Mouse (Mus musculus) kidney, embryonic 14.5 days (tissue): ENCODE results near the gene Prss40. TPM values are rescaled to one million over a fixed set of nuclear protein-coding genes. Genes with fewer than 3 reads are reported as not detected.

ENCODE experiments used
- ATAC-seq: fragments of 200-750 bp; cut with Nextera tagmentation; 2 replicates; pipeline ENCODE4 v1.8.0; 2017; ENCODE audit warnings: moderate number of reproducible peaks, mild to moderate bottlenecking, moderate TSS enrichment, moderate library complexity; ENCODE audit not compliant: low FRiP score, low TSS enrichment
- H3K27ac ChIP-seq: fragments of 300-500 bp; sonication (generic); 2 replicates; pipeline ENCODE4 v1.5.1; 2014; ENCODE audit warnings: low read depth, mild to moderate bottlenecking, low read length, moderate library complexity, mixed read lengths
- H3K27me3 ChIP-seq: fragments of 300-500 bp; sonication (generic); 2 replicates; pipeline ENCODE4 v1.6.1; 2014; ENCODE audit warnings: mild to moderate bottlenecking, low read length; ENCODE audit not compliant: control insufficient read depth, insufficient read depth
- H3K36me3 ChIP-seq: fragments of 300-500 bp; sonication (generic); 2 replicates; pipeline ENCODE4 v1.6.1; 2014; ENCODE audit warnings: low read length, mixed read lengths; ENCODE audit not compliant: control insufficient read depth, insufficient read depth
- H3K4me1 ChIP-seq: fragments of 300-500 bp; sonication (generic); 2 replicates; pipeline ENCODE4 v1.6.1; 2014; ENCODE audit warnings: low read length, mixed read lengths; ENCODE audit not compliant: control insufficient read depth, insufficient read depth
- H3K4me2 ChIP-seq: fragments of 300-500 bp; sonication (generic); replicated peaks from 2 replicates; pipeline ENCODE4 v1.6.1; 2014; ENCODE audit warnings: low read depth, mild to moderate bottlenecking, low read length
- H3K4me3 ChIP-seq: fragments of 300-500 bp; sonication (generic); 2 replicates; pipeline ENCODE4 v1.5.1; 2014; ENCODE audit warnings: mild to moderate bottlenecking, low read length
- H3K9ac ChIP-seq: fragments of 300-500 bp; sonication (generic); 2 replicates; pipeline ENCODE4 v1.6.1; 2014; ENCODE audit warnings: low read depth, mild to moderate bottlenecking, low read length, moderate library complexity
- H3K9me3 ChIP-seq: fragments of 300-500 bp; sonication (generic); 2 replicates; pipeline ENCODE4 v1.6.1; 2016; ENCODE audit warnings: low read length; ENCODE audit not compliant: control insufficient read depth
- WGBS: fragments of 180-500 bp; shearing (Covaris S2); extraction: QIAGEN DNeasy Blood & Tissue Kit; methylation state at CpG from one replicate; pipeline ENCODE4 v1.1.7; 2014; 5-methylcytosine and 5-hydroxymethylcytosine counted together
- polyA plus RNA-seq: library from polyadenylated mRNA; unstranded; fragments of >200 nt; fragmentation: Nextera tagmentation; extraction: Ambion mirVana; gene quantifications from 2 replicates; pipeline ENCODE4 v1.2.1, GENCODE M21; 2014

The Prss40 gene
- polyA plus RNA-seq, 1 experiment from 2014 or later, result not detected

DNA sequence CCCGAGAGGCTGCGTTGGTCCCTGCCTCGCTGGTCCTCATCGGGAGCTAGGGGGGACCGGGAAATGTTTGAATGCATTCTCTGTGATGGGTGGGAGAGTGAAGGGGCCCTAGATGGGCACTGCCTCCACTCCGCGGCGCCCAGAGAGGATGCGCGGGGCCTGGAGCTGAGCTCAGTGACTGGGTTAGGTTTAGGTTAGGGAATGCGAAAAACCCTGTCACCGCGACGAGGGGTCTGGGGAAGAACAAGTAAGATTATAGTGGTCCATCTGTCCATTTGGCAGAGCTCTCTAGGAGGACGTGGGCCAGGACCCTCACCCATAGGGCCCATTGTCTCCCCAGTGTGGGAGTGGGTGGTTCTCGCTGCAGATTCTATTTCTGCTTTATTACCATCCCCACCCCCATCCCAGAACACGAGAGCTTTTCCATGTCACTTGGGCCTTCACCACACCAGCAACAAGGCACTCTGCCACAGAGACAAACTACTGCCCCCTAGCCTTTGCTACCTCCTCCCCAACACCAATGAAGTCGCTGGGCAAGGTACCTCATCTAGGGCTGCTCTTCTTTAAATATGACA is 19.1 kb upstream of the Prss40 start:
- H3K4me2 ChIP-seq, result peak overlapping the region; percentile 84
- under 1% methylated on average over 18 of the region's 18 CpGs for WGBS
- peaks cover 19% of the 10 kb centered on the region for H3K27me3 ChIP-seq
- H3K4me1 ChIP-seq, result peaks cover 6% of the 10 kb centered on the region
- ATAC-seq, result no peak; the same call in none of the 2 replicates
- peak overlapping the region; percentile 40 for H3K4me3 ChIP-seq
- no peaks in the 10 kb centered on the region for H3K9me3 ChIP-seq
- peak overlapping the region; percentile 31; the same call in 1 of the 2 replicates for H3K9ac ChIP-seq
- no peak overlapping the region for H3K27ac ChIP-seq
- H3K36me3 ChIP-seq, result no peaks in the 10 kb centered on the region

DNA sequence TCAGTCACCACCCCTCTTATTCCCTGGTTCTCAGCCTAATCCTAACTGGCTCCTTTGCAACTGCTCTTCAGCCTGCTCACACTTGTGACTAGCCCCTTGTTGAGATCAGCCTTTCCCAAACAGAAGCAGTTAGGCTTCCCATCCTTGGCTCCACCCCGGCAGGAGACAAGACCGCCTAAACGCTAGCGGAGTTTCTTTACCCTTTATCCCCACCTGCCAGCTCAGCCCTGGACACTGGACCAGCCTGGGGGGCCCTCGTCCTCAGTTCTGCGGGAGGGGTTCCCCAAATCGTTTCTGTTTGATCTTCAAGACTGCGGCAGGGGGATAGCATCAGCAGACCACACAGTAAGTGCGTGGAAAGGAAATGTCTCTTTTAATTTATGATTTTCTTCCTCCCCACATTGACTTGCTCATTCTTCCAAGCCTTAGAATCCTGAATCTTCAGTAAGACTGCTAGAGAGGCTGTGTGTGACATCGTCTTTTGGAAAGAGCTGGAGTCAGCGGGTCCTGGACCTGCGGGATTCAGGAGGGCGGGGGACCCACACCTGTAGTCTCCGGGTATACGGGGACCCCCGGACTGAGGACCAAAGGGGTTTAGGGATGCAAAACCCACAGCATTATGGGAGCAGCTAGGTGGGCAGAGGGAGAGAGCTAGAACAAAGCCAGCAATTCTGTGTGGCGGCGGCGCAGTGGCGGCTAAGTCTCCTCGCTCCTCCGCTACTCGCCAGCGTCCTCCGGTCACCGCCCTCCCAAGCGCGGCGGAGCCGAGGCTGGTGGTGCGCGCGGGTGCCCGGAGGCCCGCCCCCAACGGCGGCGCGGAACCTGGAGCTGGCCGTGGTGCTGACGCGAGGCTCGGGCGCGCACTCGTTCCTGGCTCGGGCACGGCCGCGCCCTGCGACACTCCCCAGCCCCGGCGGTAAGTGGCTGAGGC is 18.4 kb upstream of the Prss40 start, which contains the start of gene Amer3:
Amer3 (plus strand) TSS at position 807 of the 931 bp plus-strand sequence.
- no peaks in the 10 kb centered on the region for H3K9me3 ChIP-seq
- H3K4me2 ChIP-seq, result peak within 1 kb of the TSS; percentile 84
- peak within 1 kb of the TSS; percentile 40 for H3K4me3 ChIP-seq
- H3K27me3 ChIP-seq, result peaks cover 19% of the 10 kb centered on the region
- no peak within 1 kb of the TSS for H3K27ac ChIP-seq
- peak within 1 kb of the TSS; percentile 31; the same call in 1 of the 2 replicates for H3K9ac ChIP-seq
- peak; percentile 89 for ATAC-seq
- peaks cover 6% of the 10 kb centered on the region for H3K4me1 ChIP-seq
- no peaks in the 10 kb centered on the region for H3K36me3 ChIP-seq
- under 1% methylated on average over 52 of the region's 53 CpGs for WGBS

- Histone ChIP-seq H3K36me3 (no peaks in the 10 kb centered on the region), H3K4me1 (no peaks in the 10 kb centered on the region), H3K9me3 (no peaks in the 10 kb centered on the region), H3K27ac (no peak overlapping the region), H3K27me3 (peaks cover 6% of the 10 kb centered on the region), H3K9ac (no peak overlapping the region), H3K4me2 (no peak overlapping the region), H3K4me3 (no peak overlapping the region)
- WGBS, result 83% methylated on average over 6 of the region's 6 CpGs
- no peak for ATAC-seq
Measured at GRCm38 (mm10) chr1:34573221-34573620, 12.5 kb upstream of the Prss40 start.

DNA sequence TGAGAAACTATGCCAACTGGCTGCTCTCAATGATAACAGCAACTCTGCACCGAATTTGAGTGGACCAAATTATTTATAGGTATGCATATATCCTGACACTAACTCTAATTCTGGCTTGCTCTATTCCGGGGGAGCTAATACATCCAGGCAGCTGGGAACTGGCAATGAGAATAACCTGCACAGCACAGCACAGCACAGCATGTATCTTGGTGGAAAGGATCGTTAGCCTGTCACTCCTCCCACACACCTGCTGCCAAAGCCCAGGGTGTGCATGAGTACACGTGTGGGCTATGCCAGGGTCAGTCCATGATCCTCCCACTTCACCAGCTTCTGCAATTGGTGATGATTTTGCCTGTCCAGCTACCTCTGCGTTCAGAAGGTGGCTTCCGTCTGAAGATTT is 10.7 kb upstream of the Prss40 start:
- Histone ChIP-seq H3K4me2 (no peak overlapping the region), H3K9me3 (no peaks in the 10 kb centered on the region), H3K36me3 (no peaks in the 10 kb centered on the region), H3K4me1 (no peaks in the 10 kb centered on the region), H3K27me3 (no peaks in the 10 kb centered on the region), H3K9ac (no peak overlapping the region), H3K27ac (no peak overlapping the region), H3K4me3 (no peak overlapping the region)
- no peak for ATAC-seq
- WGBS, result 68% methylated on average over 6 of the region's 6 CpGs

- Histone ChIP-seq H3K9ac (no peak overlapping the region), H3K4me3 (no peak overlapping the region), H3K36me3 (no peaks in the 10 kb centered on the region), H3K4me2 (no peak overlapping the region), H3K9me3 (no peaks in the 10 kb centered on the region), H3K4me1 (no peaks in the 10 kb centered on the region), H3K27ac (no peak overlapping the region), H3K27me3 (no peaks in the 10 kb centered on the region)
- WGBS, result 84% methylated on average over 2 of the region's 2 CpGs
- ATAC-seq, result no peak
Measured at GRCm38 (mm10) chr1:34569876-34570275, 9.1 kb upstream of the Prss40 start.

DNA sequence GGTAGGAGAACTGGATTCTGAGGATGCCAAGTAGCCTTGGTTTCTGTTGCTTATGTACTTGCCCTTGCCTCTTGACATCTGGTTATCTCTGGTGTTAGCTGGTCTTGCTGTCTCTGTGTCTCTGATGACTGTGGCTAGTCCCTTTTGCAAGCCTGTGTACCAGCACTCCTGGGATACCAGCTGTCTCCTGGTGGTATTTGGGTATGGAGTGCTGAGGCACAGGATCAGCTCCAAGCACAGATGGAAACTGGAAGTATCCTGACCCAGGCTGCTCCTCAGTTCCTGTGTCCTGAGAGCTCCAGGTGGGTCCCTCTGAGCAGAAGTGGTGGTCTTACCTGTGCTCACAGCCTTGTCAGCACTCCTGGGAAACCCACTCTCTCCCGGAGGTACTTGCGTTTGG is 7.4 kb upstream of the Prss40 start:
- no peaks in the 10 kb centered on the region for H3K9me3 ChIP-seq
- no peak for ATAC-seq
- H3K9ac ChIP-seq, result no peak overlapping the region
- no peak overlapping the region for H3K27ac ChIP-seq
- H3K4me1 ChIP-seq, result no peaks in the 10 kb centered on the region
- 94% methylated on average over 2 of the region's 2 CpGs for WGBS
- no peaks in the 10 kb centered on the region for H3K36me3 ChIP-seq
- H3K27me3 ChIP-seq, result no peaks in the 10 kb centered on the region
- H3K4me3 ChIP-seq, result no peak overlapping the region
- no peak overlapping the region for H3K4me2 ChIP-seq

GRCm38 (mm10) chr1:34564383-34565045 is 3.8 kb upstream of the Prss40 start:
- no peak for ATAC-seq
- H3K9ac ChIP-seq, result no peak overlapping the region
- H3K4me3 ChIP-seq, result no peak overlapping the region
- H3K4me1 ChIP-seq, result no peaks in the 10 kb centered on the region
- 75% methylated on average over 8 of the region's 8 CpGs for WGBS
- H3K27me3 ChIP-seq, result no peaks in the 10 kb centered on the region
- H3K27ac ChIP-seq, result no peak overlapping the region
- H3K9me3 ChIP-seq, result no peaks in the 10 kb centered on the region
- H3K4me2 ChIP-seq, result no peak overlapping the region
- no peaks in the 10 kb centered on the region for H3K36me3 ChIP-seq

DNA sequence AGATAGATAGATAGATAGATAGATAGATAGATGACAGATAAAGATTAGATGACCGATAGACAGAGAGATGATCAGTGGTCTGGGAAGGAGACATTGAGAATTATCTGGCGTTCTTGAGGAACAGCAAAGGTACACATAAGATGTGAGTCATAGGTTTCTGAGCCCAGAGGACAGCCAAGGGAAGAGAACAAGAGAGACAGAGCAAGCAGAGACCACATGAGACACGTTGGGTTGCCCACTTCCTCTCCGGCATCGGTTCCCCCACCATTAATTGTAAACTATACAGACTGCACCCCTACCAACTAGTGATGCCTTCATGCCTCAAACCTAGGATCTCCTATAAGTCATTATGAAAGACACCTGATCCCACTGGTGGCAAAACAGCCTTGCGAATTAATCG is 6.5 kb downstream of the Prss40 start:
- H3K9ac ChIP-seq, result no peak overlapping the region
- H3K4me3 ChIP-seq, result no peak overlapping the region
- no peaks in the 10 kb centered on the region for H3K27me3 ChIP-seq
- WGBS, result 89% methylated on average over 7 of the region's 7 CpGs
- H3K27ac ChIP-seq, result no peak overlapping the region
- H3K36me3 ChIP-seq, result no peaks in the 10 kb centered on the region
- H3K9me3 ChIP-seq, result no peaks in the 10 kb centered on the region
- no peak for ATAC-seq
- no peak overlapping the region for H3K4me2 ChIP-seq
- H3K4me1 ChIP-seq, result no peaks in the 10 kb centered on the region
